Mouse (Mus musculus) brain, embryonic 14.5 days (tissue): ENCODE data around the gene Nynrin. TPM values are rescaled to one million over a fixed set of nuclear protein-coding genes. Genes with fewer than 3 reads are reported as not detected.

Source experiments
- DNase-seq: peaks from one replicate; pipeline ENCODE4 v3.0.0-alpha.2; 2011; ENCODE audit warnings: low read depth
- CTCF ChIP-seq: fragments of 200-500 bp; IDR thresholded peaks from 2 replicates; pipeline ENCODE4 v1.5.1; 2012; ENCODE audit warnings: inconsistent platforms, mild to moderate bottlenecking, moderate library complexity, borderline replicate concordance; ENCODE audit not compliant: insufficient read depth, insufficient read length; ENCODE audit errors: extremely low read depth
- POLR2A ChIP-seq: fragments of 200-500 bp; IDR thresholded peaks from 2 replicates; pipeline ENCODE4 v1.6.1; 2012; ENCODE audit warnings: mild to moderate bottlenecking, inconsistent platforms, borderline replicate concordance; ENCODE audit not compliant: poor library complexity, insufficient read depth, insufficient read length, severe bottlenecking; ENCODE audit errors: extremely low read depth
- polyA plus RNA-seq: library from polyadenylated mRNA; depleted of rRNA; stranded (reverse); fragments of >200 nt; gene quantifications from 2 replicates; pipeline ENCODE4 v1.2.3, GENCODE M21; 2012; rRNA removed

Nynrin gene
- polyA plus RNA-seq, 1 experiment: 24.1 TPM

DNA sequence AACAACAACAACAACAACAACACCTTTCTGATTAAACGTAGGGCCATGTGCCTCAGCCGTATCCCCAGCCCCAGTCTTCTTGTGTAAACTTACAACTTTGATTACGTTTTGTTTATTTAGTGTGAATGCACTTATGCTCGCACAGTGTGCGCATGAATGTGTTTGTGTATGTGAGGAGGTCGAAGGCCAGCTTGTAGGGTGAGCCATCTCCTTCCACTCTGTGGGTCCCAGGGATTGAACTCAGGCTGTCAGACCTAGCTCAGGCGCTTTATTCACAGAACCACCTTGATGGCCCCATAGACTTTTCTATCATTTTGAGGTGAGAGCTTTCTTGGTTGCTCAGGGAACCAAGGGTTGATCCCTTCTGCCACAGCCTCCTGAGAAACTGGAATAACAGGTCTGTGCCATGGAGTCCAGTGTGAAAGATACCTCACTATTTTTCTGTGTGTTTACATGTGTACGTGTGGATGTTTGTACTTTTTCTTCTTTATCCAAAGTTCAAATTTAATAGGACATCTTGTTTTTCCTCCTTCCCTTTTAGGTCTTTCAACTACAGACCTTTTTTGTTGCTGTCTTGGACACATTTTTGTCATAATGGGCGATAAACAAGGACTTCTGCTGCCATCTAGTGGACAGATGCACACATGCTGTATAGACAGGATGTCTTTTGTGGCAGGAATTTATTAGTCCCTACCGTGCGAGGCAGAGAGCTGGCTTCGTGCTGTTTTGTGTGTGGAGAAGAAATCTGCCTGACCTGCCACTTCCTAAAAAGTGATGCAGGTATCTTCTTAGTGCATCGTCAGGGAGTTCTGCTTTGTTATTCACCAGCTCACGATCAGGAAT is 64.7 kb downstream of the Nynrin start:
- no peak for TF ChIP-seq POLR2A
- peak; percentile 82; the same call in 1 of the 2 replicates for TF ChIP-seq CTCF
- DNase-seq: peak; percentile 96

- no peak for TF ChIP-seq CTCF
- no peak for TF ChIP-seq POLR2A
- no peak for DNase-seq
Observed at GRCm38 (mm10) chr14:55922475-55923232, 68.8 kb downstream of the Nynrin start.

Other genes with a start within 250 kb of the Nynrin start
- gene Rec8, start 236.0 kb upstream of the Nynrin start, polyA plus RNA-seq: 15.9 and 18.4 TPM in 2 replicates
- gene Ipo4, start 218.1 kb upstream of the Nynrin start, polyA plus RNA-seq: 182 and 184 TPM in 2 replicates
- 8.4 and 8.8 TPM in 2 replicates for gene Gm49378, start 216.1 kb upstream of the Nynrin start, polyA plus RNA-seq
- gene Tm9sf1, start 210.2 kb upstream of the Nynrin start, polyA plus RNA-seq: 44.9 and 45.8 TPM in 2 replicates
- gene Tssk4, start 203.8 kb upstream of the Nynrin start, polyA plus RNA-seq: 1.2 and 1.8 TPM in 2 replicates
- gene Mdp1, start 193.5 kb upstream of the Nynrin start, polyA plus RNA-seq: 45.8 and 51.0 TPM in 2 replicates
- 32.8 and 41.3 TPM in 2 replicates for gene Gmpr2, start 182.1 kb upstream of the Nynrin start, polyA plus RNA-seq
- gene Nedd8, start 181.9 kb upstream of the Nynrin start, polyA plus RNA-seq: 351 and 412 TPM in 2 replicates
- gene Tinf2, start 172.2 kb upstream of the Nynrin start, polyA plus RNA-seq: 23.2 and 31.9 TPM in 2 replicates
- gene Tgm1, start 140.1 kb upstream of the Nynrin start, polyA plus RNA-seq: 0.96 and 1.2 TPM in 2 replicates
- gene Rabggta, start 131.7 kb upstream of the Nynrin start, polyA plus RNA-seq: 64.9 and 72.8 TPM in 2 replicates
- 67.1 and 88.2 TPM in 2 replicates for gene Dhrs1, start 108.3 kb upstream of the Nynrin start, polyA plus RNA-seq
- 24.6 and 27.9 TPM in 2 replicates for gene Nop9, start 108.3 kb upstream of the Nynrin start, polyA plus RNA-seq
- gene Cideb, start 95.6 kb upstream of the Nynrin start, polyA plus RNA-seq: 0.60 and 0.76 TPM in 2 replicates
- gene Ltb4r2, start 92.6 kb upstream of the Nynrin start, polyA plus RNA-seq: 0.29 and 0.38 TPM in 2 replicates
- 0.45 and 0.71 TPM in 2 replicates for gene Ltb4r1, start 88.0 kb upstream of the Nynrin start, polyA plus RNA-seq
- 3.5 and 7.8 TPM in 2 replicates for gene Adcy4, start 69.9 kb upstream of the Nynrin start, polyA plus RNA-seq
- 2.5 and 2.6 TPM in 2 replicates for gene Ripk3, start 65.1 kb upstream of the Nynrin start, polyA plus RNA-seq
- gene Nfatc4, start 30.9 kb upstream of the Nynrin start, polyA plus RNA-seq: 22.3 and 26.2 TPM in 2 replicates
- gene Cbln3, start 30.4 kb downstream of the Nynrin start, polyA plus RNA-seq: 0.43 and 0.51 TPM in 2 replicates
- gene Khnyn, start 30.9 kb downstream of the Nynrin start, polyA plus RNA-seq: 13.4 and 13.7 TPM in 2 replicates
- gene Sdr39u1, start 46.3 kb downstream of the Nynrin start, polyA plus RNA-seq: 97.6 and 120 TPM in 2 replicates
- 1.9 and 5.3 TPM in 2 replicates for gene Cma1, start 90.7 kb downstream of the Nynrin start, polyA plus RNA-seq
- not detected in 2 replicates for gene Cma2, start 97.0 kb downstream of the Nynrin start, polyA plus RNA-seq
- 0.06 and 0.08 TPM in 2 replicates for gene Mcpt1, start 164.0 kb downstream of the Nynrin start, polyA plus RNA-seq
- not detected in 2 replicates for gene Mcpt9, start 176.5 kb downstream of the Nynrin start, polyA plus RNA-seq
- gene Mcpt2, start 188.0 kb downstream of the Nynrin start, polyA plus RNA-seq: not detected in 2 replicates
- gene Mcpt4, start 208.3 kb downstream of the Nynrin start, polyA plus RNA-seq: 0.18 and 0.22 TPM in 2 replicates
- 0.08 TPM in 1 of 2 replicates, not detected in the other for gene Mcpt8, start 231.3 kb downstream of the Nynrin start, polyA plus RNA-seq
- gene Ctsg, start 248.6 kb downstream of the Nynrin start, polyA plus RNA-seq: 0.08 and 0.25 TPM in 2 replicates